Mouse (Mus musculus): ENCODE results near the gene Unk. TPM values are rescaled to one million over a fixed set of nuclear protein-coding genes. Genes with fewer than 3 reads are reported as not detected.

Gene Unk
- polyA plus RNA-seq, 1 experiment, result 48.1 TPM

DNA sequence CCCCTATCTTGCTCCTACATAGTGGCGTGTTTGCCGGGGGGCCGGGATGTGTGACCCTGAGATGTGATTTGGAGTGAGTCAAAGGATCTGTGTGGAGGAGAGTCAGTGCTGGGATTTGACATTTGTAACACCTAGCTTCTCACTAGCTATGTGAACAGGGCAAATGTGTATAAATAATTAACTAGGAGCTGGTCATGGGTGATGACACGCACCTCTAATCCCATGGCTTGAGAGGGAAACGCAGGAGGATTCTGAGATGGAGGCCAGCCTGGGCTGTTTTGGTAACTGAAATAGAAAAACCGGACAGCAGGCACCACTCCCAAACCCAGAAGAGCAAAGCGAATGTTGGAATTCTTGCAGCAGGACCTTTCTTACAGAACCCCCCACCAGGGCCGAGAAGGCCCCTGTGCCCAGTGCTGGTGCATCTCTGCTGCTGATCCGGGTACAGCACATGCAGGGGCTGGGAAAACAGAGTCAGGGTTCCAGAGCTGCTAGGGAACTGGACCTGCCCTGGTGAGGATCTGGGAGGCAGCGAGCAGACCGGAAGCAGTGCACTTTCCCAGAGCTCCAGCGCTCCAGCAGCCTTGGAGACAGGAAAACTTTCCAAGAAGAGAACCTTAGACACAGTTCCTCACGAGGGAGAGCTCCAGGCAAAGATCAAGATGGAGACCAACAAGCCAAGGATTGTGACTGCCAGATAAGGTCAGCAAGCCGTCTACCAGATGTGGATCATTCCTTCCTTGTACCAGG is 68.8 kb downstream of the Unk start:
- TF ChIP-seq CTCF (IDR thresholded peaks at IDR 0.05; ENCODE audit: borderline replicate concordance, insufficient read depth, low read depth, low read length) (no peak), POLR2A (IDR thresholded peaks at IDR 0.05; ENCODE audit: borderline replicate concordance, insufficient read depth, low read length) (no peak)
- no peak overlapping the region for H3K27ac ChIP-seq (ENCODE audit: insufficient read depth, low read length)
- WGBS, result 76% methylated on average over 14 of the region's 14 CpGs
- no peak overlapping the region for H3K4me3 ChIP-seq (replicated peaks; ENCODE audit: insufficient read depth, low read depth, low read length)
- no peaks in the 10 kb centered on the region; the same call in 1 of the 2 replicates for H3K27me3 ChIP-seq (ENCODE audit: control insufficient read depth, insufficient read depth, low read length)
- no peaks in the 10 kb centered on the region for H3K4me1 ChIP-seq (ENCODE audit: control insufficient read depth, insufficient read depth, low read length)
- DNase-seq, result no peak

- TF ChIP-seq CTCF (IDR thresholded peaks at IDR 0.05; ENCODE audit: borderline replicate concordance, insufficient read depth, low read depth, low read length) (no peak), POLR2A (IDR thresholded peaks at IDR 0.05; ENCODE audit: borderline replicate concordance, insufficient read depth, low read length) (no peak)
- Histone ChIP-seq H3K4me1 (ENCODE audit: control insufficient read depth, insufficient read depth, low read length) (no peaks in the 10 kb centered on the region), H3K27me3 (ENCODE audit: control insufficient read depth, insufficient read depth, low read length) (no peaks in the 10 kb centered on the region; the same call in 1 of the 2 replicates), H3K4me3 (replicated peaks; ENCODE audit: insufficient read depth, low read depth, low read length) (no peak overlapping the region), H3K27ac (ENCODE audit: insufficient read depth, low read length) (no peak overlapping the region)
- WGBS, result 89% methylated on average over 6 of the region's 6 CpGs
- no peak for DNase-seq
These were observed 69.3 kb downstream of the Unk start for GRCm38 (mm10) chr11:116099462-116099861.

- DNase-seq, result no peak
- no peaks in the 10 kb centered on the region for H3K4me1 ChIP-seq (ENCODE audit: control insufficient read depth, insufficient read depth, low read length)
- WGBS, result 81% methylated on average over 6 of the region's 6 CpGs
- TF ChIP-seq CTCF (IDR thresholded peaks at IDR 0.05; ENCODE audit: borderline replicate concordance, insufficient read depth, low read depth, low read length), result no peak
- no peak for TF ChIP-seq POLR2A (IDR thresholded peaks at IDR 0.05; ENCODE audit: borderline replicate concordance, insufficient read depth, low read length)
- 0 out of 2 replicates have a peak overlapping the region, but pooled peaks have one; percentile 64 for H3K27ac ChIP-seq (ENCODE audit: insufficient read depth, low read length)
- H3K27me3 ChIP-seq (ENCODE audit: control insufficient read depth, insufficient read depth, low read length), result no peaks in the 10 kb centered on the region; the same call in 1 of the 2 replicates
- H3K4me3 ChIP-seq (replicated peaks; ENCODE audit: insufficient read depth, low read depth, low read length), result no peak overlapping the region
These were observed 70.3 kb downstream of the Unk start for GRCm38 (mm10) chr11:116100385-116100784.

DNA sequence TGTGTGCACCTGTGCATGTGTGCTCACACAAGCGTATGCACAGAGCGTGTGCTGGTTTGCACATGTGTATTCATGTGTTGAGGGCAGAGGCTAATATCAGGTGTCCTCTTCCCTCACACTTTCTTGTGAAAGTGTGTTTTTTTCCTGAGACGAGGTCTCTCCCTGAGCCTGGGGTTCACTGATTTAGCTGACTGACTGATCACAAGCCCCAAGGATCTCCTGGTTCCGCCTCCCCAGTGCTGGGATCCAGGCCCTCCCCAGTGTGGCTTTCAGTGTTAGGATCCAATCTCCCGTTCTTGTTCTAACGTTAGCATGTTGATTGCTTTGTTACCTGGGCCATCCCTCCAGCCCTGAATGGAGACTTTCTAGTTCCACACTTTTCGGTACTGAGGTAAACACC is 70.7 kb downstream of the Unk start:
- 88% methylated on average over 7 of the region's 7 CpGs for WGBS
- no peak overlapping the region for H3K4me3 ChIP-seq (replicated peaks; ENCODE audit: insufficient read depth, low read depth, low read length)
- no peaks in the 10 kb centered on the region for H3K4me1 ChIP-seq (ENCODE audit: control insufficient read depth, insufficient read depth, low read length)
- TF ChIP-seq CTCF (IDR thresholded peaks at IDR 0.05; ENCODE audit: borderline replicate concordance, insufficient read depth, low read depth, low read length) (no peak), POLR2A (IDR thresholded peaks at IDR 0.05; ENCODE audit: borderline replicate concordance, insufficient read depth, low read length) (no peak)
- peak overlapping the region; percentile 64; the same call in 1 of the 2 replicates for H3K27ac ChIP-seq (ENCODE audit: insufficient read depth, low read length)
- H3K27me3 ChIP-seq (ENCODE audit: control insufficient read depth, insufficient read depth, low read length), result no peaks in the 10 kb centered on the region; the same call in 1 of the 2 replicates
- DNase-seq, result no peak

- 42% methylated on average over 11 of the region's 11 CpGs for WGBS
- H3K27me3 ChIP-seq (ENCODE audit: control insufficient read depth, insufficient read depth, low read length), result peaks cover under 1% of the 10 kb centered on the region; the same call in 1 of the 2 replicates
- no peak overlapping the region for H3K4me3 ChIP-seq (replicated peaks; ENCODE audit: insufficient read depth, low read depth, low read length)
- TF ChIP-seq CTCF (IDR thresholded peaks at IDR 0.05; ENCODE audit: borderline replicate concordance, insufficient read depth, low read depth, low read length) (no peak), POLR2A (IDR thresholded peaks at IDR 0.05; ENCODE audit: borderline replicate concordance, insufficient read depth, low read length) (no peak)
- DNase-seq, result no peak
- no peaks in the 10 kb centered on the region for H3K4me1 ChIP-seq (ENCODE audit: control insufficient read depth, insufficient read depth, low read length)
- H3K27ac ChIP-seq (ENCODE audit: insufficient read depth, low read length), result peak overlapping the region; percentile 33; the same call in 1 of the 2 replicates
These were observed 71.8 kb downstream of the Unk start for GRCm38 (mm10) chr11:116101931-116102381.

GRCm38 (mm10) chr11:116102472-116102871 is 72.3 kb downstream of the Unk start:
- Histone ChIP-seq H3K27ac (ENCODE audit: insufficient read depth, low read length) (no peak overlapping the region), H3K4me3 (replicated peaks; ENCODE audit: insufficient read depth, low read depth, low read length) (no peak overlapping the region), H3K27me3 (ENCODE audit: control insufficient read depth, insufficient read depth, low read length) (peaks cover 2% of the 10 kb centered on the region; the same call in 1 of the 2 replicates), H3K4me1 (ENCODE audit: control insufficient read depth, insufficient read depth, low read length) (0 out of 2 replicates have a peak, but pooled peaks cover 3% of the 10 kb centered on the region)
- no peak for DNase-seq
- TF ChIP-seq CTCF (IDR thresholded peaks at IDR 0.05; ENCODE audit: borderline replicate concordance, insufficient read depth, low read depth, low read length) (no peak), POLR2A (IDR thresholded peaks at IDR 0.05; ENCODE audit: borderline replicate concordance, insufficient read depth, low read length) (no peak)
- WGBS, result 63% methylated on average over 3 of the region's 4 CpGs

GRCm38 (mm10) chr11:116103572-116103971 is 73.5 kb downstream of the Unk start:
- Histone ChIP-seq H3K27me3 (ENCODE audit: control insufficient read depth, insufficient read depth, low read length) (peaks cover 2% of the 10 kb centered on the region; the same call in 1 of the 2 replicates), H3K4me3 (replicated peaks; ENCODE audit: insufficient read depth, low read depth, low read length) (no peak overlapping the region), H3K4me1 (ENCODE audit: control insufficient read depth, insufficient read depth, low read length) (peaks cover 11% of the 10 kb centered on the region; the same call in 1 of the 2 replicates), H3K27ac (ENCODE audit: insufficient read depth, low read length) (no peak overlapping the region)
- 62% methylated on average over 12 of the region's 12 CpGs for WGBS
- TF ChIP-seq POLR2A (IDR thresholded peaks at IDR 0.05; ENCODE audit: borderline replicate concordance, insufficient read depth, low read length), result no peak
- TF ChIP-seq CTCF (IDR thresholded peaks at IDR 0.05; ENCODE audit: borderline replicate concordance, insufficient read depth, low read depth, low read length), result no peak
- DNase-seq, result no peak

Data from cerebellum, adult 2 months (tissue).